Mouse (Mus musculus): Measurements from ENCODE around the gene Pex7.
"Not testable (repeated sequence)": the region's sequence is repeated elsewhere in the genome, so short reads cannot be mapped to it uniquely, and the experiment has no call there.

Gene Pex7

DNA sequence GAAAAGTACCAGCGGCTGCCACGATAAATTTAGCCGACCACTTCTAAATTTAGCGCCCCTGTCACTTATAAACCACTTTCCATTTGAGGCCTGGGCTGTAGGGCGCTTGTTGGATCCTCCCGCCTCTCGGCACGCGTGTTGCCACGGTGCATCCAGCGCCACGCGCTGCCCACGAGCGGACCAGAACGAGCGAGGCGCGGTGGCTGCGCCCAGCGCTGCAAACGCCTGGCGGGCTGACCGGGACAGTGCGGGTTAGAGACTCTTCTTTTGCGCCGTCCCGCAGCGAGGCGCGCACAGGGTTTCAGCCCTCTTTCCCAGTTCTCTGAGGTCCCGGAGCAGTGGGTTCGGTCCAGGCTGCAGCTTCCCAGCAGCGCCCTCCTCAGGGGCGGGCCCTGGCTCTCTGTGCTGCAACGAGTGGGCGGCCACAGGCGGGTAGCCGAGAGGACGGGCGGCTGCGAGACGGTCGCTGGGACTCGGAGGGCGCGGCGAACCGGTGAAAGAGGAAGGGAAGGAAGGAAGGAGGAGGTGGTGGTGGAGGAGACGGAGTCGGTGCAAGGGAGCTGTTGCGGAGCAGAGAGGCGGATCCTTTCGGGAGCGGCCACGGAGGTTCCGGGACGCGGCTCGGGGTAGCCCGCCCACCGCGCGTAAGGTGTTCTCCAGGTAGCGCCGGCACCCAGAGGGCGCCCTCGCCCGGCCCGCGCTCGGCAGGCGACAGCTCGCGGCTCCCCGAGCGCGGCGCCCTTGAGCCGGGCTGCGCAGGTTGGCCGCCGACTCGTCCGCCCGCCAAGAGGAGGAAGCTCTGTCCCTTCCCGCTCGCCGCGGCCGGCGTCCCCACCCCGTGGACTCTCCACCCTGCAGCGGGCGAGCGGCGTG, 26.3 kb upstream of the Pex7 start:
- DNase-seq (ENCODE audit: extremely low read depth, low read depth): peak; percentile 35

DNA sequence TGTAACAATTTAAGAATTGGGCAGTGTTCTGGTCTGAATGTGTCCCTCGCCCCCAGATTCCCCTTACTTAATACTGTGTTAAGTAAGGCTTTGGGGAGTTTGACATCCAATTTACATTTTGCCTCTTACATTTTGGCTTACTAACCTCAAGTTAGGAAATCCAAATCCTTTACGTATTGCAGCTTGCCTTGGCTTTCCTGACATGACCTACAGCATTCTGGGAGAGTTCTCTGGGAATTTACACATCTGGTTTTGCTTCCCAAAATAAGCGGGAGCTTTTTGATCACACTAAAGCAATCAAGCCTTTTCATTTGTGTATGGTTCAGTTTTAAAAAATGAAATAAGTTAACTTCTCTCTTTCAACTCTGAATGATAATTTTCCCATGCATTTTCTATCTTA, 25.5 kb upstream of the Pex7 start:
- DNase-seq (ENCODE audit: extremely low read depth, low read depth): no peak

- no peak for DNase-seq (ENCODE audit: extremely low read depth, low read depth)
Observed at GRCm38 (mm10) chr10:19928205-19928604, 20.7 kb upstream of the Pex7 start.

- DNase-seq (ENCODE audit: extremely low read depth, low read depth): not testable (repeated sequence)
Observed at GRCm38 (mm10) chr10:19926391-19926897, 19.0 kb upstream of the Pex7 start.

DNA sequence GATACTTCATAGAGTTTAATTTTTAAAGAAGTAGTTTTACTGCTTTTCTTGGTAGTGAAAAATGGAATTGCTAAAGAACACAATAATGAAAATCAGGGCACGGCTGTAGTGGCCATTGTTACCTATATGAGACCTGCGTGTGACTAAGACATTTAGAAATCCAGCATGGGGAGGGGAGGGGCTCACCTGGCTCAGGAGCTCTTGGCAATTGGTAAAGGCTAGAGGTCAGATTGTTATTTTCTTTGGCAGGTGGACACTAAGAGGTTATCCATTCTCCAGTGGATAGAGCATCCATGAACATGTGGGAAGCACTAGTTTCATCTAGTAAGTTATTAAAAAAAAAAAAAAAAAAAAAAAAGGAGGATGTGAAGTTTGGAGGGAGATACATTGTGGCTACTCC, 16.8 kb upstream of the Pex7 start:
- DNase-seq (ENCODE audit: extremely low read depth, low read depth): no peak

GRCm38 (mm10) chr10:19922410-19922809, 14.9 kb upstream of the Pex7 start:
- no peak for DNase-seq (ENCODE audit: extremely low read depth, low read depth)

DNA sequence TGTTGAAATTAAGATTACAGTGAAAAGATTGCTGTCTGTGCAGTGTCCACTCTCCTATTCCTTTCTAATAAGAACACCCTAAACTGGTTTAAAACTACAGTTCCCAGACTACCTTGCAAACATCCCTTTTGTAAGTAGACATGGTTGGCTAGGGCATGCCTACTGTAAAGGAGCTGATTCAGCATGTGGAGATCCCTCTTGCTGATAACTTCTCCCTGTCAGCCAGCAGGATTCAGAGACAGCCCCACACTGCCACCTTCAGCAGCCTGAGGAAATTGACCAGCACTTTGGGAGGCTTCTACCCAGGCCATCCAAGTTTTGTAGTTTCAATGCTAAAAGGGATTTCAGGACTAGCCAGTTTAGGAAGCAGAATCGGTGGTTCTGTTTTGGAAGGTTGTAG, 7.8 kb upstream of the Pex7 start:
- DNase-seq (ENCODE audit: extremely low read depth, low read depth): peak; percentile 54

DNA sequence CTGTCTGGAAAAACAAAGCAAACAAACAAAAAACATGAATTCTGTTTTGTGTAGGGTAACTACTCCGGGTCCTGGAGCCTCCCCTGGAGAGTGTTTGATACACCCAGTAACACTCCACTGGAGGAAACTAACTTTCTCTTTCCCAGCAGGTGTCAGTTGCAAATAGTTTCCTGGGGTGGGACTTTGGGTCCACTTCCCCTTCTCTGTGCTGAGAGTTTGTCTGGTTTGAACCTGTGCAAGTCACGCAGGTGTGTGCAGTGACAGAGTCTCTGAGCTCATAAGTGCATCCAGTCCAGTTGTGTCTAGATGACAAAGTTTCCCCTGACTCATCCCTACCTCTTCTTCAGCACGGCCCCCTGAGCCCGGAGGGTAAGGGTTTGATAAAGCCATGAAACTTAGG, 6.3 kb upstream of the Pex7 start:
- no peak for DNase-seq (ENCODE audit: extremely low read depth, low read depth)

- no peak for DNase-seq (ENCODE audit: extremely low read depth, low read depth)
Observed at GRCm38 (mm10) chr10:19911583-19911982, 4.1 kb upstream of the Pex7 start.

DNA sequence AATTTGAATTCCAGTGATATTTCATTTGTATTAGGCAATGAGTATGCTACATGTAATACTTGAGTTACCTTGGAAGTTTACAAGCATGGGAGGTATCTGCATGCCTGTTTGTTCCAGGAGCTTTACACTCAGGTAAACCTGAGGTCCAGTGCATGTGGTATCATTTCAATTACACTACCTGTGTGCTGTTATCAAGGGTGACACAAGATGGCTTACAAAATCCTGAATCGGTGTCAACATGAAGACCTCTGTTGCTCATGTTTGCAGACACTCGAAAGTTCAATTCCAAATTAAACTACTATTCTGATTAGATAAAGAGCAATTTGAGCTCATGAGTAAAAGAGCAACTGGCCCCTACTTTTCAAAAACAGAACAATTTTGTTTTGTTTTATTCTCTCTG, 3.0 kb upstream of the Pex7 start:
- no peak for DNase-seq (ENCODE audit: extremely low read depth, low read depth)

DNA sequence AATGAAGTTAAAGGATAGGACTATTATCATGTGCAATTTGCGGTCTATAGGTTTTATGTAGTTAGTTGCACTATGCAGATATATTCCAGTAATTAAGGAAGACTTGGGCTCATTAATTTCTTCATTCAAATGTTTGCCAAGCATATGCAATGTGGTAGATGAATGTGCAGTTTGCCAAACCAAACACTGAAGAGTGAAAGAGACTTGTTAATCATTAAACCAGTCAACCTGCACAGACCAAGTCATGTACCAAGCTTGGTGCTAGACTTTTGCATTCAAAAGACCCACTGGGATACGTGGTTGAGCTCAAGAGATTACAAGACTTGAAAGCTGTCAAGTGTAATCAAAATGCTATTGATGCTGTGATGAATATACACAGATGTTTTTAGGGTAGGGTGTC, 587 bp upstream of the Pex7 start:
- DNase-seq (ENCODE audit: extremely low read depth, low read depth): no peak

GRCm38 (mm10) chr10:19904077-19904820, 3.2 kb downstream of the Pex7 start:
- no peak for DNase-seq (ENCODE audit: extremely low read depth, low read depth)

DNA sequence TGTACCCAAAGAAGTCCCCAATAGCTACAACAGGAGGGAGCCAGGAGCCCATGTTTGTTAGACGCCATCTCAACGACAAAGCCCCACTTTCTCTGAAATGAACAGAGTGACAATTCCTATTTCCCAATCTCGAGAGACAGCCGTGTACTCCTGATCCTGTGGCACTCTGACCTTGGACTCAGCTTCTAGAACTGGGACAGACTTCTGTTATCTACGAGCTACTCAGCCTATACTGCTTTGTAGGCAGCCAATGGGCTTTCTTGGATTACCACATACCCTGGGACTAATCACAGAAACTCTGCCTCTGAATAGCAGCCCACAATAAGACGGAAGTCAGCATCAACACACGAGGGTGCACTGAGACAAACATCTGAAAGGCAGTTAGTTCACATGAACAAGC, 5.5 kb downstream of the Pex7 start:
- DNase-seq (ENCODE audit: extremely low read depth, low read depth): no peak

- no peak for DNase-seq (ENCODE audit: extremely low read depth, low read depth)
Observed at GRCm38 (mm10) chr10:19900191-19900590, 7.3 kb downstream of the Pex7 start.

- no peak for DNase-seq (ENCODE audit: extremely low read depth, low read depth)
Observed at GRCm38 (mm10) chr10:19893976-19894375, 13.5 kb downstream of the Pex7 start.

DNA sequence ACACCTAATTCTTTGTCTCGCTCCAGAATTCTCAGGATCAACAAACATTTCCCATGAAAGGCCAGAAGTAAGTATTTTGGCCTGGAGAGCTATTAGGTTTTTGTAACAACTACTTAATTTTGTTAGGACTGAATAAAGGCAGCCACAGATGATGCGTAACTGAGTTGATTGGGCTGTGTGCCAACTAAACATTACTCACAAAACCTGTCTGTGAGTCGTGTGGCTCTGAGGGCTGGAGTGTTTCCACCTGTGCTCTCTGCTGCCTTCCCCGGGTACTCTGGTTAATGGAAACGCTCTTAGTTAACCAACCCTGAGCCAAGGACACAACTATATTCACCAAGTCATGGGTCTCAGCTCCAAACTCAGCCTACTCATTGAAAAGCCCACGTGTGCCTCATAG, 14.3 kb downstream of the Pex7 start:
- no peak for DNase-seq (ENCODE audit: extremely low read depth, low read depth)

DNA sequence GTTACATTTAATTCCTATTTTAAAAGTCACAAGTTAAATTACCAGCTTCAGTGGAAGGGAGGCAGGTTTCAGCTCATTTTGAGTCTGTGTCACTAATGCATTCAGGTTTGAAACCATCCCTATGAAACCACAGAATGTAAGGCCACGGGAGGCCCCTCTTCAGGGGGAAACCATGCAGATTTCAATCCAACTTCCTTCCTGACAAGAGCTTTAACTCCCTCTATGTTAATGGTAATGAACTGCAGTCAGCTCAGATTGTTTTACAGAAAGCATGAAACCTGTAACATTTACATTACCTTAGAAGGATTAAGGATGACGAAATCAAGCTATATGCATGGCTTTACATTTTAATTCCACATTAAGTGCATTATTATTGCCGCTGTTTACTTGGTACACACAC, 15.8 kb downstream of the Pex7 start:
- DNase-seq (ENCODE audit: extremely low read depth, low read depth): no peak

DNA sequence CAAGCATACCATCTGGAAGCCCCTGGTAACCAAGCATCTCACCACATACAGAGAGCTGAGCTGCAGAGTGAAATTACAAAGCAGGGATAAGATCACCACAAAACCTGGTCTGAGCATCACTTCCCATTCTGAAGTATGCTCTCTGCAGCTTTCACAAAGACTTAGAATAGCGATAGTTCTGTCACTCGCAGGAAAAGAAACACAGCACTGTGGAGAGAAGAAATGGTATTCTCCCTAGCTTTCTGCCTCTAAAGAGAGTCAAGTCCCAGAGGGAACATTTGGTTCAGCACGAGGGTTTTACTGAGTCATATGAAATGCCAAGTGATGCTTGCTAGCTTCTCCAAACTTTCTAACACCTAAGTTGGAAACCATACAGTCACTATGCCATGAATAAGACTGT, 17.6 kb downstream of the Pex7 start:
- DNase-seq (ENCODE audit: extremely low read depth, low read depth): no peak

GRCm38 (mm10) chr10:19886249-19886648, 21.2 kb downstream of the Pex7 start:
- peak; percentile 86 for DNase-seq (ENCODE audit: extremely low read depth, low read depth)

- DNase-seq (ENCODE audit: extremely low read depth, low read depth): no peak
Observed at GRCm38 (mm10) chr10:19884409-19884808, 23.1 kb downstream of the Pex7 start.

- no peak for DNase-seq (ENCODE audit: extremely low read depth, low read depth)
Observed at GRCm38 (mm10) chr10:19880437-19880836, 27.1 kb downstream of the Pex7 start.

- DNase-seq (ENCODE audit: extremely low read depth, low read depth): no peak
Observed at GRCm38 (mm10) chr10:19879161-19879560, 28.3 kb downstream of the Pex7 start.

DNA sequence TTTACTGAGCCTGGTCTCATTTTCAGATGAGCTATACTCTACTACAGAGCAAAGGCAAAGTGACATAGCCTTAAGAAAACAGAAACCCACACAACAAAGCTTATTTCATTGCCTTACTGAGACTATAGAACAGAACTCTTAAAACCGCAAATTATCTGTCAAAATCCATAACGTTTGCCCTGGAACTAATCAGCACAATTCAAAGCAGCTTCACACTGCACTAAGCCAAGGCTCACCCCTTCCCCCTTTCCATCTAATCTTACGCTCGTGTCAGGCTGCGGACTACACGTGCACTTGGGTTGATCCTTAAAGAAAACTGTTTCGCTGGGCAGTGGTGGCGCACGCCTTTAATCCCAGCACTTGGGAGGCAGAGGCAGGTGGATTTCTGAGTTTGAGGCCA, 29.8 kb downstream of the Pex7 start:
- DNase-seq (ENCODE audit: extremely low read depth, low read depth): peak; percentile 62

All from MEL-GATA-1-ER (cell line).